Mouse (Mus musculus): ENCODE measurements around the gene Abcc4.

Abcc4 gene

GRCm38 (mm10) chr14:118437156-118437931 lies 268.7 kb downstream of the Abcc4 start:
- peak; percentile 82 for DNase-seq (ENCODE audit: extremely low spot score, low spot score)

GRCm38 (mm10) chr14:118436791-118437155 lies 269.2 kb downstream of the Abcc4 start:
- peak; percentile 80 for DNase-seq (ENCODE audit: extremely low spot score, low spot score)

- DNase-seq (ENCODE audit: extremely low spot score, low spot score) = peak; percentile 20
Measured at GRCm38 (mm10) chr14:118435676-118436330, 270.2 kb downstream of the Abcc4 start.

DNA sequence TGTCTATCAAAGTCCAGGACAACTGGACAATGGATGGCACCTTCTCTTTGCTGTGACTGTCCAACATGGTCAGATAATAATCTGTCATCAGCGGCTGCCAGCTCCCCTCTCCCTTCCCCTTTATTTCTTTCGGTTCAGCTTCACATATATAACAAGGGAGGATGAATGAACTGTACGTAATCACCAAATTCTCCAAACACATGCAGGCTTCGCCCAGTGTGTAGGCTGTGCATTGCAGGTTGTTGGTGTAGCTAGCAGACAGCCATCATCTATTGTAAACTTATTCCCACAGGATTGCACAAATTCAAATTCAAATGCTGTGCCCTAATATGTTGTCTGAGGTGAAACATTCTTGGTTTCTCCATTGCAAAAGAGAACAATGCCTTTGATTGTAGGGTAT lies 271.2 kb downstream of the Abcc4 start:
- DNase-seq (ENCODE audit: extremely low spot score, low spot score) = no peak

GRCm38 (mm10) chr14:118433848-118434247 lies 272.2 kb downstream of the Abcc4 start:
- DNase-seq (ENCODE audit: extremely low spot score, low spot score) = no peak
